Mouse (Mus musculus): ENCODE measurements around the gene Zfp180. TPM values are rescaled to one million over a fixed set of nuclear protein-coding genes. Genes with fewer than 3 reads are reported as not detected.

The Zfp180 gene
- polyA plus RNA-seq, 1 experiment from 2014 or later, result 33.3 TPM

DNA sequence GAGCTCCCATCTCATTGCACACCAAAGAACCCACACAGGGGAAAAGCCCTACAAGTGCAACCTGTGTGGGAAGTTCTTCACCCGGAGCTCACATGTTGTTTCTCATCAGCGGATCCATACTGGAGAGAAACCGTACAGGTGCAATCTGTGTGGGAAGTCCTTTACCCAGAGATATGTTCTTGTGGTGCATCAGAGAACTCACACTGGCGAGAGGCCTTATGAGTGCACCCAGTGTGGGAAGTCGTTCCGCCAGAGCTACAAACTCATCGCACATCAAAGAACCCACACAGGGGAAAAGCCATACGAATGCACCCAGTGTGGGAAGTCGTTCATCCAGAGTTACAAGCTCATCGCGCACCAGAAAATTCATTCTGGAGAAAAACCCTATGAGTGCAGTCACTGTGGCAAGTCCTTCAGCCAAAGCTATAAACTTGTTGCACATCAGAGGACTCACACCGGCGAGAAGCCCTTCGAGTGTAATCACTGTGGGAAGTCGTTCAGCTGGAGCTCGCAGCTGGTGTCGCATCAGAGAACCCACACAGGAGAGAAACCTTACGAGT lies 23.5 kb downstream of the Zfp180 start:
- Histone ChIP-seq H3K4me3 (ENCODE audit: low read depth, low read length) (no peak overlapping the region), H3K27ac (ENCODE audit: low read depth, low read length) (no peak overlapping the region), H3K36me3 (ENCODE audit: control insufficient read depth, insufficient read depth, low read length) (peaks cover 86% of the 10 kb centered on the region), H3K9me3 (ENCODE audit: control insufficient read depth, low read length) (peaks cover 82% of the 10 kb centered on the region), H3K27me3 (ENCODE audit: control insufficient read depth, insufficient read depth, low read length) (no peaks in the 10 kb centered on the region), H3K4me2 (ENCODE audit: low read depth, low read length, severe bottlenecking) (no peak overlapping the region), H3K9ac (ENCODE audit: low read length) (no peak overlapping the region), H3K4me1 (replicated peaks; ENCODE audit: control insufficient read depth, insufficient read depth, low read length) (no peaks in the 10 kb centered on the region)
- ATAC-seq (replicated peaks; ENCODE audit: low FRiP score) (no peak), DNase-seq (ENCODE audit: low spot score) (no peak)
- WGBS, result 94% methylated on average over 18 of the region's 18 CpGs

DNA sequence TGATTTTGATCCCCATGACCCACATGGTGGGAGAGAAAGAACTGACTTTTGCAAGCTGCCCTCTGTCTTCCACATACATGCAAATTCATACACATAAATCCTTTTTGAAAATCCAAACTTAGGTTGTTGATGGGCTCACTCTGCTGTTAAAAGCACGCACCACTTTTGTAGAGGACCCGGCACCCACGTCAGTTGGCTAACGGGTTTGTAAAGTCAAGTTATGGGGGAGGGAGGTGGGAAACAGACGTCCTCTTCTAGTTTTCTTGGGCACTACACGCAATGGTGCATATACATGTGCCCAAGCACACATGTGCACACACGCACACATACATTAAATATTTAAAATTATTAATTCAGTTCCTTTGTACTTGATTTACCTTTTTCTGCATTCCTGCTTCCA lies 29.1 kb downstream of the Zfp180 start:
- no peak for DNase-seq (ENCODE audit: low spot score)
- H3K4me1 ChIP-seq (replicated peaks; ENCODE audit: control insufficient read depth, insufficient read depth, low read length), result 0 out of 2 replicates have a peak, but pooled peaks cover 2% of the 10 kb centered on the region
- no peak overlapping the region for H3K4me2 ChIP-seq (ENCODE audit: low read depth, low read length, severe bottlenecking)
- H3K27ac ChIP-seq (ENCODE audit: low read depth, low read length), result no peak overlapping the region
- H3K36me3 ChIP-seq (ENCODE audit: control insufficient read depth, insufficient read depth, low read length), result peaks cover 30% of the 10 kb centered on the region
- peaks cover 39% of the 10 kb centered on the region for H3K9me3 ChIP-seq (ENCODE audit: control insufficient read depth, low read length)
- H3K4me3 ChIP-seq (ENCODE audit: low read depth, low read length), result no peak overlapping the region
- no peak for ATAC-seq (replicated peaks; ENCODE audit: low FRiP score)
- no peaks in the 10 kb centered on the region for H3K27me3 ChIP-seq (ENCODE audit: control insufficient read depth, insufficient read depth, low read length)
- H3K9ac ChIP-seq (ENCODE audit: low read length), result no peak overlapping the region
- WGBS, result 96% methylated on average over 7 of the region's 7 CpGs

DNA sequence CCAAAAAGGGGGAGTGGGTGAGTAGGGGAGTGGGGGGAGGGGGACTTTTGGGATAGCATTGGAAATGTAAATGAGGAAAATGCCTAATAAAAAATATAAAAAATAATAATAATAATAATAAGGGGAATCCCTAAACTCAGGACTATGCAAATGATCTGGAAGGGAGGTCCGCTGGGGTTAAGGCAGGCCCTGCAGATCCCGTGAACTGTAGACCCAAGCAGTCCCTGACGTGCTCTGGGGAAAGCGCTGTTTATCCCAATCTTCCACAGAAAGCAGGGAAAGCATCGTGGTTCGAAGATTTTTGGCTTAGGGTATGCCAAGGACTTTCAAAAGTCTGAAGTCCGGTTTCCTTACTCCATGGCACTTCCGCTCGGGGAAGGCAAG lies 30.0 kb downstream of the Zfp180 start:
- Histone ChIP-seq H3K9me3 (ENCODE audit: control insufficient read depth, low read length) (peaks cover 29% of the 10 kb centered on the region), H3K4me2 (ENCODE audit: low read depth, low read length, severe bottlenecking) (peak overlapping the region; percentile 75), H3K4me3 (ENCODE audit: low read depth, low read length) (peak overlapping the region; percentile 58), H3K36me3 (ENCODE audit: control insufficient read depth, insufficient read depth, low read length) (peaks cover 21% of the 10 kb centered on the region), H3K4me1 (replicated peaks; ENCODE audit: control insufficient read depth, insufficient read depth, low read length) (0 out of 2 replicates have a peak, but pooled peaks cover 2% of the 10 kb centered on the region), H3K9ac (ENCODE audit: low read length) (peak overlapping the region; percentile 54), H3K27ac (ENCODE audit: low read depth, low read length) (no peak overlapping the region), H3K27me3 (ENCODE audit: control insufficient read depth, insufficient read depth, low read length) (no peaks in the 10 kb centered on the region)
- DNase-seq (ENCODE audit: low spot score), result no peak
- WGBS, result 1% methylated on average over 9 of the region's 9 CpGs
- ATAC-seq (replicated peaks; ENCODE audit: low FRiP score), result peak; percentile 79

DNA sequence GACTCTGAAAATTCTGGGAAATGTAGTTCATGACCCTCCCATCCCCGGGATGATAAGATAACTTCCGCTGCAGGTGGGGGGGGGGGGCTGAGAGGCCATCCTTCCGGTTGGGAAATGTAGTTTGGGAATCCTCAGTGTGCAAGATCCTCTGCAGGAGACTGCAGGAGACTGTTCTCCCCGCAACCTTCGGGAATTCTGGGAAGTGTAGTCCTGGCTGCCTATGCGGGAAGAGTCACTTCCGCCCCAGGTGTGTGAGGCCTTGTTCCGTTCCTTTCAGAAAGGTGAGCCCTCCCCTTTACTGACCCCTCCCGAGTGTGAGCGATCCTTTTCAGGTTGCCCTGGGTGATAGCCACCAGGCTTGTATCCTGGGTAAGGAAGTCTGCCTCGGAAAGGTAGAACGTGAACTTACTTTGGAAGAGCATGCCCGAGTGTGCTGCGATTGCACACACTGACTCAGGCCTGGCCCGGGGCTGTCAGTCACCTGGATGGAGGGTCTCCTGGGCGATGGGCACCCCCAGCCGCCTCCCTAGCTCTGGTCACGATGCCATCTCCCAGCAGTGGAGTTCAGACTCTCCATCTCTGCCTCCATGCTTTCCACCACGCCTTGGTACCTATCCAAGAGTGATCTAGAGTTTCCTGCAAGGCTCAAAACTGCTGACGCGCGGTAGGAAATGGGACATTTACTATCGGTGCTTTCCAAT lies 30.6 kb downstream of the Zfp180 start, which contains the start of gene Zfp112:
Zfp112 (plus strand) TSS at position 159 of the 701 bp plus-strand sequence.
- Histone ChIP-seq H3K27ac (ENCODE audit: low read depth, low read length) (peak within 1 kb of the TSS; percentile 1; the same call in 1 of the 2 replicates), H3K27me3 (ENCODE audit: control insufficient read depth, insufficient read depth, low read length) (no peaks in the 10 kb centered on the region), H3K4me1 (replicated peaks; ENCODE audit: control insufficient read depth, insufficient read depth, low read length) (0 out of 2 replicates have a peak, but pooled peaks cover 2% of the 10 kb centered on the region), H3K36me3 (ENCODE audit: control insufficient read depth, insufficient read depth, low read length) (peaks cover 16% of the 10 kb centered on the region), H3K9me3 (ENCODE audit: control insufficient read depth, low read length) (peaks cover 24% of the 10 kb centered on the region), H3K4me3 (ENCODE audit: low read depth, low read length) (peak within 1 kb of the TSS; percentile 58), H3K9ac (ENCODE audit: low read length) (peak within 1 kb of the TSS; percentile 64), H3K4me2 (ENCODE audit: low read depth, low read length, severe bottlenecking) (peak within 1 kb of the TSS; percentile 75)
- ATAC-seq (replicated peaks; ENCODE audit: low FRiP score) (peak; percentile 96), DNase-seq (ENCODE audit: low spot score) (peak; percentile 91)
- WGBS, result 1% methylated on average over 23 of the region's 23 CpGs

DNA sequence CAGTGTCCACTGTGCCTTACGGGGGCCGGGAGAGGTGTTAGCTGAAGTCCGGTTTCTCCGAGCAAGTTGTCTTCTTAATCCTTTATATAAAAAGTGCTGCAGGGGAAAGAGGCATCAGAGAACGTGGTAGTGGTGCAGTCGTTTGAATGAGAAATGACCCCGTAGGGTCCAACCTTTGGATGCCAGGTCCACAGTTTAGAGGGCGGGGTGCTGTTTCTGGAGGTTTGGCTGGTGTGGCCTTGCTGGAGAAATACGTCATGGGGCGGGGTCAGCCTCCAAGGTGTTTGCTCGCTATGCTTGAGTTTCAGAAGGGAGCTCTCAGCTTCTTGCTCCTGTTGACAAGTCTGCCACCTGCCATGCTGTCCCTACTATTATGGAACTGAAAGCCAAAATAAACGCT lies 31.3 kb downstream of the Zfp180 start:
- Histone ChIP-seq H3K27me3 (ENCODE audit: control insufficient read depth, insufficient read depth, low read length) (no peaks in the 10 kb centered on the region), H3K9ac (ENCODE audit: low read length) (peak overlapping the region; percentile 64), H3K36me3 (ENCODE audit: control insufficient read depth, insufficient read depth, low read length) (peaks cover 10% of the 10 kb centered on the region), H3K9me3 (ENCODE audit: control insufficient read depth, low read length) (peaks cover 18% of the 10 kb centered on the region), H3K4me2 (ENCODE audit: low read depth, low read length, severe bottlenecking) (peak overlapping the region; percentile 75), H3K27ac (ENCODE audit: low read depth, low read length) (peak overlapping the region; percentile 1; the same call in 1 of the 2 replicates), H3K4me1 (replicated peaks; ENCODE audit: control insufficient read depth, insufficient read depth, low read length) (0 out of 2 replicates have a peak, but pooled peaks cover 2% of the 10 kb centered on the region), H3K4me3 (ENCODE audit: low read depth, low read length) (peak overlapping the region; percentile 58)
- 11% methylated on average over 12 of the region's 12 CpGs for WGBS
- ATAC-seq (replicated peaks; ENCODE audit: low FRiP score) (peak; percentile 13; the same call in 1 of the 2 replicates), DNase-seq (ENCODE audit: low spot score) (peak; percentile 66)

DNA sequence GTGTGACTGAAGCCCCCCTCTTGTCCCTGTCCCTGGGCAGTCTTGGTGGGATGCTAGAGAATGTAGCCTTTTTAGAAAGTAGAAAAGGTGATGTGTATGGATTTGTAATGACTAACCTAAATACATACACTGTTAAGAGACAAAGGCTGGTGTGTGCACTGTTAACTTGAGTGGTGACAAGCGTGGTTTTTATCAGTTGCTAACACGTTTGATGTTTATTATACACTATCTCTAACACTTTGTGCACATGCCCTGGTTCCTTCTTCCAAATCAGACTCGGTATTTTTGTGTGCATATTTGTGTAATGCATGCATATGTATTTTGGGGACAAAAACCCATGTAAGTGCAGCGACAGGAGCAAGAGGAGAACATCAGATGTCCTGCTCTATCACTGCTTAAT lies 34.9 kb downstream of the Zfp180 start:
- Histone ChIP-seq H3K4me1 (replicated peaks; ENCODE audit: control insufficient read depth, insufficient read depth, low read length) (0 out of 2 replicates have a peak, but pooled peaks cover 2% of the 10 kb centered on the region), H3K36me3 (ENCODE audit: control insufficient read depth, insufficient read depth, low read length) (no peaks in the 10 kb centered on the region), H3K4me2 (ENCODE audit: low read depth, low read length, severe bottlenecking) (no peak overlapping the region), H3K27me3 (ENCODE audit: control insufficient read depth, insufficient read depth, low read length) (no peaks in the 10 kb centered on the region), H3K27ac (ENCODE audit: low read depth, low read length) (no peak overlapping the region), H3K9me3 (ENCODE audit: control insufficient read depth, low read length) (no peaks in the 10 kb centered on the region), H3K9ac (ENCODE audit: low read length) (no peak overlapping the region), H3K4me3 (ENCODE audit: low read depth, low read length) (no peak overlapping the region)
- WGBS, result 84% methylated on average over 4 of the region's 4 CpGs
- DNase-seq (ENCODE audit: low spot score) (no peak), ATAC-seq (replicated peaks; ENCODE audit: low FRiP score) (no peak)

DNA sequence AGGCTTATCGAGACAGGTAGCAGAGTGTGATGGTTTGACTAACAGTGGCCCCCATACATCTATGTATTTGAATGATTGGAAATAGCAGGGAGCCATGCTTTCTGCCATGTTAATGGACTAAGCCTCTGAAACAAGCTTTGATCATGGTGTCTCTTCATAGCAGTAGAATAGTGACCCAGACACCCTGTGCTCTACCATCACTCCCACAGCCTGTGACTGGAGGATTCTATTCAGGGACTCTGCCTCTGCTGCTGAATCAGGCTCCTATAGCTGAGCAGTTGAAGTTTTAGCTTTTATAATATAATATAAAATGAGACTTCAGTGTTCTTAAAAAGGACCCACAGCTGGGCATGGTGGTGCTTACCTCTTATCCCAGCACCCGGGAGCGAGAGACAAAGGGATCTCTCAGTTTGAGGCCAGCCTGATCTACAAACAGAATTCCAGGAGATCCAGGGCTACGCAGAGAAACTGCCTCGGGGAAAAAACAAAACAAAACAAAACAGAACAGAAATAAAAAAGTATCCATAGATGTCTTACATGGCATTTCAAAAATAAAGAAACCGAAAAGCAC lies 51.8 kb downstream of the Zfp180 start:
- WGBS, result 19% methylated on average over 6 of the region's 6 CpGs
- no peak overlapping the region for H3K27ac ChIP-seq (ENCODE audit: low read depth, low read length)
- DNase-seq (ENCODE audit: low spot score), result no peak
- H3K9me3 ChIP-seq (ENCODE audit: control insufficient read depth, low read length), result no peaks in the 10 kb centered on the region
- H3K27me3 ChIP-seq (ENCODE audit: control insufficient read depth, insufficient read depth, low read length), result no peaks in the 10 kb centered on the region
- no peaks in the 10 kb centered on the region; the same call in 1 of the 2 replicates for H3K36me3 ChIP-seq (ENCODE audit: control insufficient read depth, insufficient read depth, low read length)
- peak overlapping the region; percentile 72 for H3K9ac ChIP-seq (ENCODE audit: low read length)
- H3K4me1 ChIP-seq (replicated peaks; ENCODE audit: control insufficient read depth, insufficient read depth, low read length), result 0 out of 2 replicates have a peak, but pooled peaks cover 2% of the 10 kb centered on the region
- peak overlapping the region; percentile 80 for H3K4me2 ChIP-seq (ENCODE audit: low read depth, low read length, severe bottlenecking)
- H3K4me3 ChIP-seq (ENCODE audit: low read depth, low read length), result peak overlapping the region; percentile 69
- peak; percentile 67 for ATAC-seq (replicated peaks; ENCODE audit: low FRiP score)

DNA sequence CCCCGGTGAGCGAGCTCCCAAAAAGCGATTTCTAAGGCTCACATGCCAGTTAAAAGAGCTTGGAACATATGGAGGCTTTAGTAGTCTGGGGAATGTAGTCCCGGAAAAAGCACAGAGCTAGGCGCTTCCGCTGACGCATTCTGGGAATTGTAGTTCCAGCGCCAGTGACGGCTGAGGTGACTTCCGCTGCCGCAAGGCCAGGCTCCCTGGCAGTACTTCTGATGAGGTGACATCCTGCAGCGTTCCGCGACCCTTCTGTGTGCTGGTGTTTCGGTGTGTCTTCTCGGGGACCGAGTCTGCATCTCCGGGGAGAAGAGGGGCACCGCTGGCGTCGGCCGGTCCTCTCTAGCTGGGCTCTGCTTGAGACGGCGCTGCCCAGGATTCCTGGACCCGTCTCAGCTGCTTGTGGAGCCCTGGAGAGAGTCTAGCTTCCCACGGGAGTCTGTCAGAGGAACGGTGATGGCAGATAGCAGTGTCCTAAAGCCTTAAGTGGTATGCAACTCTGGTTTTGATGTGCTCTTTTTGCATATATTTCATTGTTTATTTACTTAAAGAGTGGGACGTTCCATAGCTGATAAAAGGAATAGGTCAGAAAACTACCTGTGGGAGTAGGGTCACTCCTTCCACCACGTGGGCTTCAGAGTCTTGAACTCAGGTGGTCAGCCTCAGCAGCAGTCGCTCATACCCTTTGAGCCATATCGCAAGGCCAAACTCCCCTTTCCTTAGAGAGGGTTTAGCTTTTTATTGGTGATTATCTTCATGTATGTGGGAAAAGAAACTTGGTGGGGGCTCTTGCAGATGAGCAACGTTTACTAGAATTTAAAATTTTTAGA lies 52.5 kb downstream of the Zfp180 start, which contains the start of gene Zfp235:
Zfp235 (plus strand) TSS at position 174 of the 833 bp plus-strand sequence.
- H3K4me3 ChIP-seq (ENCODE audit: low read depth, low read length), result peak within 1 kb of the TSS; percentile 69
- no peaks in the 10 kb centered on the region; the same call in 1 of the 2 replicates for H3K36me3 ChIP-seq (ENCODE audit: control insufficient read depth, insufficient read depth, low read length)
- no peak within 1 kb of the TSS for H3K27ac ChIP-seq (ENCODE audit: low read depth, low read length)
- H3K4me1 ChIP-seq (replicated peaks; ENCODE audit: control insufficient read depth, insufficient read depth, low read length), result 0 out of 2 replicates have a peak, but pooled peaks cover 2% of the 10 kb centered on the region
- DNase-seq (ENCODE audit: low spot score) (peak; percentile 86), ATAC-seq (replicated peaks; ENCODE audit: low FRiP score) (peak; percentile 95)
- WGBS, result 4% methylated on average over 32 of the region's 32 CpGs
- H3K9ac ChIP-seq (ENCODE audit: low read length), result peak within 1 kb of the TSS; percentile 72
- peak within 1 kb of the TSS; percentile 80 for H3K4me2 ChIP-seq (ENCODE audit: low read depth, low read length, severe bottlenecking)
- H3K27me3 ChIP-seq (ENCODE audit: control insufficient read depth, insufficient read depth, low read length), result no peaks in the 10 kb centered on the region
- H3K9me3 ChIP-seq (ENCODE audit: control insufficient read depth, low read length), result no peaks in the 10 kb centered on the region
